Mouse (Mus musculus) right cerebral cortex, adult 2 months (tissue): Measurements from ENCODE around the gene Aldh3b3.
A peak's percentile ranks its signal among the peaks of the same experiment; 100 is the strongest.
"Not testable (repeated sequence)": the region's sequence is repeated elsewhere in the genome, so short reads cannot be mapped to it uniquely, and the experiment has no call there.

Experiments
- DNase-seq, 2 experiments: peaks; one replicate each; pipeline ENCODE4 v3.0.0; 2021 to 2022; ENCODE audit warnings: low spot score in 2 of 2

The Aldh3b3 gene

DNA sequence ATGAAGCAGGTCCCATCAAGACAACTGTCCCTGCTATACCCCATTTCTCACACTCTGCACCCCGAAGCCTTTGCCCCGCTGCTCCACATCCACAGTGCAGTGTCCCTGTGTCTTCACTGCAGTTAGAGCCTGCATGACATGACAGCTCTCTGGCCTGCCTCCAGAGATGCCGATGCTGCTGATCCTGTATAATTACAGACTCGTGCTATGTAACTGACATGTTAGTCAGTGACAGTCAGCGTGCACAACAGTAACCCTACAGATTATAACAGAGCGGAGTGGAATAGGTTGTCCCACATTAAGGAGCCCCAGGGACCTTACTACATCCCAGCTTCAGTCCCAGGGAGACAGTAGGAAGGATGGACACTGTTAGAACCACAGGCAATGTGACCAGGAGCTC, 16.2 kb downstream of the Aldh3b3 start:
- not testable (repeated sequence) for DNase-seq

DNA sequence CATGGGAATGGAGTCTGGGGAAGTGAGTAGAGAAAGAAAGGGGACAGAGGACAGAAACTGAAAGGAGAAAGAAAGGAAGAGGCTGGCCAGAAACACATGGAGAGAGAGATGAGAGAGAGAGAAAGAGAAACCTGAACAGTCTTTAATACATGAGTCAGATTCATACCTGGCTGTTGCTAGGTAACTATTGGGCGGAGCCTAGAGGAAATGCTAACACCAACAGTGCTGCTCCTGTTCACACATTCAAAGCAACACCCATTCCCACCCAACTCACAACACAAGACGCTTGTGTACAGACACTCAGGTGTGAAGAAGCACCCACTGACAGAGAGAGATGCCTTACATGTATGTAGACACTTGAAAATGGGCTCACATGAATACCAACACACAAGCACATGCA, 17.4 kb downstream of the Aldh3b3 start:
- no peak for DNase-seq

DNA sequence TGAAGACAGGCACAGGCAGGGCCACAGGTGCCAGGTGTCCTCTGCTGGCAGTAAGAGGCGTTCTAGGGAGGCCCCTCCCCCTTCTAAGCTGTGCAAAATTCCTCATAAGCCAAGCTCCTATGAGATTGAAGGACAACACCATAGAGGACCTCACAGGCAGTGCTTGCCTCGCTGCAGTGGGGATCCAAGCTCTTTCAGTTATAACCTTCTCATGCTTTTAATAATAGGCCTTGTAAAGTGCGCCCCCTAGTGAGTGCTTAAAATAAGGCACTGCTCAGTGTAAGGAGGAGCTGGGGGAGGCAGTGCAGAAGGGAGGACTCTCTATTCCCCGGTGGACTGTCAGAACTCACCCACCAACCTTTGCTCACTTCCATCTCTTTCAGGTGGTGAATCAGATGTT, 21.9 kb downstream of the Aldh3b3 start:
- DNase-seq: peak; percentile 82 to 84

DNA sequence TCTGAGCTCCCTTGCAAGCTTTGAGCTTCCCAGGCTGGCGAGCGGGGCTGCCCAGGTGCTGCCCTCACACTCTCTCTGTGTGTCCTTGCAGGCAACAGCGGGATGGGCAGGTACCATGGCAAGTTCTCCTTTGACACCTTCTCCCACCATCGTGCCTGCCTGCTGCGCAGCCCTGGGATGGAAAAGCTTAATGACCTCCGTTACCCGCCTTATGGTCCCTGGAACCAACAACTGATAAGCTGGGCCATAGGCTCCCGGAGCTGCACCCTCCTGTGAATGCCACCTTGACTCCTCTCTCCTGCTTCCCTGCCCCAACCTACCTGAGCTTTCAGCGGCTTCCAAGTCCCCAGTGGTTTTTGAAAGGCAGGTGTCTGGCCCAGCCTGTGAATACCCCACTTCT, 22.5 kb downstream of the Aldh3b3 start:
- DNase-seq: no peak

DNA sequence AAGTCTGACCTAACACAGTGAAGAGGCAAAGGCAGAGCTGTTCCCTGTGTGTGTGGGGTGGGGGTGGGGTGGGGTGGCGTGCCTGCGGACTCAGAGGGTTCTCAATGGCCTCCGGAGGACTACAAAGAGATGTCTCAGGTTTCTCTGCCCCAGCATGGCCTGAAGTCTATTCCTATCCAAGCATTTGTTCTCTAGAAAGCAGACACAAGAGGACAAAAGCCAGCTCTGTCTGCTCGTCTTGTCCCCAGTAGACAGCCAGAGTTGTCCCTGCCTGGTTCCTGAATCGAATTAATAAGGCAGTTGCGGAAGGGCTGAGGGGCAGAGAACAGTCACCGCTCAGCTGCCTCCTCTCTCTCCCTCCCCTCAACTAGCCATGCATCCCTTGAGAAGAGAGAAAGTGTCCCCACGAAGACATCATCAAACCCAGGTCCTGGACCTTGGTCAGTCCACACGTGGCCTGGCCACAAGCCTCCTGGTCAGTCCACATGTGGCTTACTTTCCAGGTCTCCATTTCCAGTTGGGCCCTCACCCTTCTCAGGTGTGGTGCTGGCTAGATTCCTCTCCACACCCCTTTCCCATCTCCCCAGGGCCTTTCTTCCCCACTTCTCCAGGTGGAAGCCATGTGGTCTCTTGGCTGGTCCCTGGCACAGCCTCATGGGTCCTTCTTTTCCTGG, 25.2 kb downstream of the Aldh3b3 start:
- no peak for DNase-seq

DNA sequence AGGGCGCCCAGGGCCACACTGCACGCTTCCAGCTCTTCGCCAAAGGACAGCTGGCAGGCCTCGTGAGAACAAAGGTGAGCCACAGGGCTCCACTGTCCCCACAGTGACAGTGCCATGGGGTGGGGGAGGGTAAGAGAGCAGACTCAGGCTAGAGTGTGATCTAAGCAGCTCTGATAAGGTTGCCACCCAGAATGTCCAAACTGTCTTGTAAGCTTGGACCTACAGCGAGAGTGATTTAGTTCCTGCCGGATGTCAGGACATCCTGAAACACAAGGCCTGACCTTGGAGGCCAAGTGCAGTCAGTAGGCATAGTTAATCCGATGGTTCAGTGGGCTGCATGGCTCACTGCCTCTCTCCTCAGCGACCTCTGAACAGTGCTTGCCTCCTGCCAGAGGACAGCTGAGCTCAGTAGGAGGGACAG, 26.8 kb downstream of the Aldh3b3 start:
- no peak for DNase-seq

DNA sequence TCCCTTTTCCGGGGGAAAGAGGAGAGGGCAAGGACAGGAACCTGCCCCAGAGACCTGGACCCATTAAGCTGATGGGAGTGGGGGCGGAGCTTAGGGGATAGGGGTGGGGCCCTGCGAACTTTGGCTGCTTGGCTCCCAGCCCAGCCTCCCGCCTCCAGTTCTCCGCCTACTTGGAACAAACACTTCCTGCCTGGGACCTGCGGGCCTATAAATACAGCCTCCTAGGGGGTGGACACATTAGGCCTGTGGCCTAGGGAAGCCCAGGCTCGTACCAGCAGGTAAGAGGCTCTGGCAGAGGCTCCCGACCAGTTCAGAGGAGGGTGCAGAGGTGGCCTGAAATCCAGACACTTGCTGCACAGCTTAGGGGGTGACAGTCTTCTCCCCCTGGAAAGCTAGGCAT, 27.9 kb downstream of the Aldh3b3 start, which contains the start of gene Acy3:
Acy3 (plus strand) TSS at position 237 of the 400 bp plus-strand sequence.
- peak; percentile 50 to 62 for DNase-seq

DNA sequence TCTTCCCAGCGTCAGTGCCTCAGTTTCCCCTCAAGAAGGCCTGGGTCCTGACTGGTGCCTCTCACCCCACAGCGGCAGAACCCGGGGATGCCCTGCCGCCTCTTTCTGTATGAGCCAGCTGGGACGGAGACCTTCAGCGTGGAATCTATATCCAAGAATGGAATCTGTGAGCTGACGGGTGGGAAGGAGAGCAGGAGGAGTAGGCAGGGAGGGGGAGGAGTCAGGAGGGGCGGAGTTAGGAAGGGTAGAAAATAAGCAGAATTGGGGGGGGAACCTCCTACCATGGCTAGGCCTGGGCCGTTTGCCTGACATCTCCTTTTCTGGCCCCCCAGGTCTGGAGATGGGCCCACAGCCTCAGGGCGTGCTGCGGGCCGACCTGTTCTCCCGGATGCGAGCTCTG, 29.6 kb downstream of the Aldh3b3 start:
- no peak for DNase-seq

DNA sequence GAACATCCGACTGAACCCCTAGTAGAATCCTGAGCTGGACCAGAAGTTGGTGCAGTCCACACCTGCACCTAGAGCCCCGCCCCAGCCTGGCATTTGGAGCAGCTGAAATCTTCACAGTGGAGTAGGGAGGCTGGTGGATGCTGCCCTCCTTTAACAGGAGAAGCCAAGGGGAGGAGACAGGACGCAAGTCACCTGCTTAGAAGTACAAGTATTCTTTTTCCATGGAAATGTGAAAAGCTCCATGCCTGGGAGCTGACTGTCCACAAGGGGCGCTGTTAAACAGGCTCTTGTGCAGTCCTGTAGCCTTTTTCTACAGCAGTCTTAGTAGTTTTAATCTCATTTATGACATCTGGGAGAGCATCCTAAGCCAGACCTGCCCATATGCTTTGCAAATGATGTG, 30.3 kb downstream of the Aldh3b3 start:
- no peak for DNase-seq

DNA sequence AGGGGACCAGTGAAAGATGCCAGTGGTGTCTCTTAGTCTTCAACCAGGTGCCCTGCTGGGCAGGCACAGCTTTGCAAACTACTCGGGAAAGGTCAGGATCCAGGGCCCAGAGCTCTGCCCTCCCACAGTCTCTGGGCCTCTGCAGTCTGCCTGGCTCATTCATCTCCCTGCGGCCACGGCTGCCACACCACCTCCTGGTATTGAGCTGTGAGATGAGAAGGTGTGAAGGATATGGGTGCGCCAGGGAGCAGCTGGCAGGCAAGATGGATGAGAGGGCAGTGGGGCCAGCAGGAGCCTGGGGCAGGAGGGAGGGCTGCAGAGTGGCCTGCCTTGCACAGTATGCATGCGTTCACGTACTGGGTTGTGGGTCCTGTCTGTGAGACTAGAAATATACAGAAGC, 32.4 kb downstream of the Aldh3b3 start:
- DNase-seq: no peak

DNA sequence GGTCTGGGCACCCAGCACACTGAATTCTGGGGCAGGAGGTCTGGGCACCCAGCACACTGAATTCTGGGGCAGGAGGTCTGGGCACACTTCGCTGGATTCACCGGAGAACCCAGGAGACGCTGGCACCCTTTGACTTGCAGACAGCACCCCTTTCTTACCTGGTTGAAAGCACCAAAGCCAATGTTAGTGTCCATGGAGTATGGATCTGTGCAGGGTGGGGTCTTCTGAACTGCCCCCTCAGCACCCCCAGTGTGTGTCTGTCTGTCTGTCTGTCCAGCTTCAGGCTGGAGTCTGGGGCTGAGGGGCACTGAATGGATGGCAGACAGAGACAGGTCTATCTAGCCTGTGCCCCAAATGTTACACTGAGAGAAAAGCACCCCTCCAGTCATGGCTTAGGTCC, 33.1 kb downstream of the Aldh3b3 start:
- DNase-seq: no peak

DNA sequence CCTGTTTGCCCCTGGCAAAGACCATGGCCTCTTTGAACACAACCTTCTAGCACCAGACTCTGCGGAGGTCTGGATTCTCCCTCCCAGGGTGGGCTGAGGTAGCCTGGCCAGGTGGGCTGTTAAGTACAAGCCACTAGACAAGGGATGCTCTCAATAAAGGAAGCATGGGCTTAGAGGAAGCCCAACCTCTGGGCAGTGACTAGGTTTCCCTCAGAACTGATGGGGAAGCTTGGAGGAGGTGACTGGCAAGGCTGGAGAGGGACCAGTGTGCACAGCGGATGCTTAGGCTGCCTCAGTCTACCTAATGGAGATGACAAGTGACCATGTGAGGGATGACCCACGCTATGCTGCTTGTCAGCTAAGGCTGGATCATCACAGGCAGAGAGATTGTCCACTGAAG, 33.5 kb downstream of the Aldh3b3 start:
- no peak for DNase-seq

DNA sequence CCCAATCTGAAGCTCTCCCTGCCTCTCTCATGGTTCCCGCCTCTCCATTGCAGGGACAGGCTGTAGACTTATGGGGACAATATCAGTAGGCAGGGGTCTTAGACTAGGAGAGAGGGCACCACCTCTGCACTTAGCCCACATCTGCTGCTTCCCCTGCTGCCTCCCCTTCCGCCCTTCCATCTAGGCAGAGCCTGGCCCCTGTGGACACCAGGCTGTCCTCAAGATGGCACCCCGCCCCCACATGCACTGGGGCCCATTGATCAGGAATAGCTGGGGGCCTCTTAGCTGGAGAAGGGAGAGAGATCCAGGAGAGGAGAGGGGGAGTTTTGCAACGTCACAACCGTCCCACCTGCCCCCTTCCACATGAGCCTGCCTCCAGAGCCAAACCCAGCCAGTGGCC, 34.0 kb downstream of the Aldh3b3 start, which contains the start of gene Tbx10:
Tbx10 (plus strand) TSS at position 337 of the 400 bp plus-strand sequence.
- no peak for DNase-seq

DNA sequence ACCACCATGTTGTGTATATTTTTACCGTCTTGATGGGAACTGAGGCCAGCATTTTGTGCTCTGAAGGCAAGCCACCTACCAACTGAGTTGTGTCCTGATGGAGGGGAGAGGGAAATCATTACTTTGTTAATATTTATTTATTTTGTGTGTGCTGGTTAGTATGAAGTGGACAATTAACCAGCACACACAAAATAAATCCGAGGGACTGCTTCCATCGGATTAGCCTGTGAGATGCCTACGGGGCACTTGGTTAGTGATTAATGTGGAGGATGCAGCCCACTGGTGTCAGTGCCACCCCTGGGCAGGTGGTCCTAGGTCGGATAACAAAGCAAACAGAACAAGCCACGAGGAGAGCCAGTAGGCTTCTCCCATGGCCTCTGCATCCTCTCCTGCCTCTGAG, 36.5 kb downstream of the Aldh3b3 start:
- no peak for DNase-seq

DNA sequence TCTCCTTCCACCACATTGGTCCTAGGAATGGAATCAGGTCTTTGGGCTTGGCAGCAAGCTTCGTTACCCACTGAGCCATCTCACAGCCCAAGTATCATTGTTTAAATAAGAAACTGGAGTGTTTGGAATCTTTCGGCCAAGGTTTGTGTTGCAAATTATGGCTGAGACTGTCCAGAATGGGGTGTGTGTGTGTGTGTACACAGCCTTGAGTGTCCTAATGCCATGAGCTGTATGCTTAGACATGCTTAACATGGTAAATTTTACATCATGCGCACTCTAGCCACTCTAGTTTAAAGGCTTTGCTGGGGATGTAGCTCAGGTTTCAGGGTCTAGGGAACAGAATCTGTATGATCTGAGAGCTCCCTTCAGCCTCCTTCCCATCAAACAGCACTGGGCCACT, 37.1 kb downstream of the Aldh3b3 start:
- DNase-seq: no peak

DNA sequence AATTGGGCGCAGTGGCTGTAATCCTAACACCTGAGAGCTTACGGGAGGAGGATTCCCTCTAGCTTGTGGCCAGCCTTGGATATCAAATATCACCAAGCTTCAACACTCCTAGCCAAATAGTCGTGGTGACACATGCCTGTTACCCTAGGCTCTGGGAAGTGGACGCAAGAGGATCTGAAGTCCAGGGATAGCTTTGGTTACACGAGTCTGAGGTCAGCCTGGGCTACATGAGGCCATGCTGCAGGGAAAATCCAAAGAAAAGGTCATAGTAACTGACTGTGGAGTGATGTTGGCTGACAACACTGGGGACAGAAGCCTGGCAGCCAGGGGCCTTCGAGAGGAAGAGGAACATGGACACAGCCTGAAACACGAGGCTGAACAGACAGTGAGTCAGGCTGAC, 37.7 kb downstream of the Aldh3b3 start:
- DNase-seq: no peak

DNA sequence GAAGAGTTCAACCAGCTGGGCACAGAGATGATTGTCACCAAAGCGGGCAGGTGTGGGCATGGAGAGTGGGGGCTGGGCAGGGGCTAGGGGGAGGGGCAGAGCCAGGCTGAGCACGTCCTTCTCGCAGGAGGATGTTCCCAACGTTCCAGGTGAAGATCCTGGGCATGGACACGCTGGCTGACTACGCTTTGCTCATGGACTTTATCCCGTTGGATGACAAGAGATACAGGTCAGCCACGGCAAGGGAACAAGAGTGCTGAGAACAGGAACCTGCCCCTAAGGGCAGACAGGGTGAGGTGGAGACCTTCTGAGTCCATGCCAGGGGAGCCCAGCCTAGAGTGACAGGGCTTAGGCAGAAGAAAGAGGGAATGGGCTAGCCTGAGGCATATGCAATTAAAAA, 38.3 kb downstream of the Aldh3b3 start:
- no peak for DNase-seq

DNA sequence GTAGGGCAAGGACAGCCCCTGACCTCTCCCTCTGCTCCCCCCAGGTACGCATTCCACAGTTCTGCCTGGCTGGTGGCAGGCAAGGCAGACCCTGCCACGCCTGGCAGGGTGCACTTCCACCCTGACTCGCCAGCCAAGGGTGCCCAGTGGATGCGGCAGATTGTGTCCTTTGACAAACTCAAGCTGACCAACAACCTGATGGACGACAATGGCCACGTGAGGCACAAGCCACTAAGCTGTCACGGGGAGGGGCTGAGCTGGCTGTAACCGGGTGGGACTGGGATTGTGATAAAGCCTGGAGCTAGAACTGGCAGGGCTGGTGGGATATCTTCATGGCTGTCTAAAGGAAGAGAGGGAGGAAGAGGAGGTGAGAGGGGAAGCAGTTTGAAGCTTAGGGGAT, 38.8 kb downstream of the Aldh3b3 start:
- no peak for DNase-seq

DNA sequence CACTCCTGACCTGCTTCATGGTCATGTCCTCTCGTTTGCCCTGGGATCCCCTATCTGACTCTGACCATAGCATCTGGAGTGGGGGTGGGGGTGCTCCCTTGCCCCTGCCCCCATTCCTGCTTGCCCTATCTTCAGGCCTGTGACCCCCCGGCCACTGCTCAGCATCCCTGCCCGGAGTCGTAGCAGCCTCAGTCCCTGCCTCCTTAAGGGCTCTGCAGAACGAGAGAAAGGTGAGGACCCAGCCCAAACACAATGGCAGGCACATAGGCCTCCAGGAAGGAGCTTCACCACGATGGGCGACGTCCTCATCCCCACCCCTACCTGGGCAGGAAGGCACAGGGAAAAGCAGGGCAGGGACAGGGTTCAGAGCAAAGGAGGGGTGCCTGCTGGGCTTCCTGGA, 39.9 kb downstream of the Aldh3b3 start:
- DNase-seq: no peak

DNA sequence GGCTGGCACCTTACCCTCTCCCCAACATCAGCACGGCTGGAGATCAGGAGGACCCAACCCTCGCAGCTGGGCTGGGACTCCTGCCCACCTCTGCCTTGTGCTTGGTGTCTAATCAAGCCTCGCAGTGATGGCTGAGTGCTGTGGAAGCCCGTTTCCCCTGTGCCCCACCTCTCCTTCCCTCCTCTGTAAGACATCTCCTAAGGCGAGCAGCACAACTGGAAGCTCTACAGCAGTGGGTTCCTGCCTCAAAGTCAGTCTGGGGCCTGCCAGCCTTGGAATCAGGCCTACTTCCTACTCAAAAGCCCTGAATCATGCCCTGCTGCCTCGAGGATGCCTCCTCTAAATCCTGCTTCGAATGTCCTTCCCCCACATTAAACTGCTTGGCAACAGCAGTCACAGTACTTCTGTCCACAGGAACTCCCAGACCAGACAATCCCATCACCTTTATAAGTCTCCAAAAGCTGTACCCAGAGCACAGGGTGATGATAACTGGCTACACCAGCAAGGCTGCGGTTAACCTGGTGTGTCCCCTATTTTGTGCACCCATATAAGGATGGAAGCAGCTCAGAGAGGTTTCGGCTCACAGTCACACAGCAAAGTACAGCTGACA, 40.8 kb downstream of the Aldh3b3 start:
- no peak for DNase-seq

DNA sequence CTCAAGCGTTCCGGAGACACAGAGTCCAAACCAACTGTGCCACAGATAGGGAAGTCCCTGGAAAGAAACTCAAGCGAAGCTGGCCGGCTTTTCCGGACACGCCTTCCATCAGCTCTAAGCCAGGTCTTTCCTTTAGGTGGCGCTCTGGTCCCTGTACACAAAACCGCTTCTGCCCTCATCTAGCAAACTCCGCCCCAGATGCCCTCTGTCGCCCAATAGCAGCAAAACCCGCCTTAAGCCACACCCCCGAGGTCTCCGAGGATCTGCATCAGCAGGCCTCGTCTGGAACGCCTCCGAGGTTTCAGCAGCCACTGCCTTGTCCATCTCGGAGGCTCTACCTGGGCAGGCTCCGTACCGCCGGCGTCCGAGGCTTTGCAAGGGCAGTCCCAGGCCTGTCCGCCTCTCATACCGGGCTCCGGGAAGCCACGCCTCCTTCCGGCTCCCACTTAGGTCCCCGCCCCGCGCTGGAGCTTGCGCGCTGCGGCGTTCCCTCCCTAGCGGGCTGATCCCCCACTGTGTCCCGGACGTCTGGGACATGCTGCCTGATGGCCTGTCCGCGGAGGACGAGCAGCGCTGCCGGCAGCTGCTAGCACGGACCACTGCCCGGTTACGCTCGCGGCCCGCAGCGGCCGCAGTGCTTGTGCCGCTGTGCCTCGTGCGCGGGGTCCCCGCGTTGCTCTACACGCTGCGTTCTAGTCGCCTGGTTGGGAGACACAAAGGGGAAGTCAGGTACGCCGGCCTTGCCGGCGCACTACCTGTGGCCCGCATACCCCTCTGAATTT, 41.9 kb downstream of the Aldh3b3 start, which contains the start of the genes Nudt8 and Gm49405:
Nudt8 (plus strand) TSS at position 462 of the 782 bp plus-strand sequence.
Gm49405 (plus strand) TSS at position 508 of the 782 bp plus-strand sequence.
- peak; percentile 96 to 98 for DNase-seq

DNA sequence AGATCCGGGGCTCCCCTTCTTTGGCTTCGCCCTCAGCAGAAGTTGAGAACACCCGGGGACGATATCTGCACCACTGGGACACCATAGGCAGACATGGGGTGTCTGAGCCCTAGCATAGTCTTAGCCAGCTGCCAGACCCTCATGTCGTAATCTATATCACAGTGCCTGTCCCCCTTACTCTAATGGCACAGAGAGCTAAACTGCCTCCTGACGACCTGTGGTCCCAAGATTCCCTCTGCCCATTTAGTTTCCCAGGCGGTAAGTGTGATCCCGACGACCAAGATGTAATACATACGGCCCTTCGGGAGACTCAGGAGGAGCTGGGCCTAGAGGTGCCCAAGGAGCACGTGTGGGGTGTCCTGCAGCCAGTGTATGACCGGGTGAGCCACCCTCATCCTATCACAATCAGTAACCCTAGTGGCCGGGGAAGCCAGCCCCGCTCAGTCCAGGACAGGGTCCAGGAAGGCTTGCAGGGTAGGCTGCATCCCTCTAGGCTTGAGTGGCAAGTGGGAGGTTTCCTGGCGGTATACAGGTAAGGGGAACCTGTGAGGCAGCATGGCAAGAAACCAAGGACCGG, 42.6 kb downstream of the Aldh3b3 start:
- no peak for DNase-seq
